10 mouse cellular contexts compared by ENCODE assay signal in genomic region chr11:33295422-33295821, GRCm38 (mm10). TPM values are rescaled to one million over a fixed set of nuclear protein-coding genes. Genes with fewer than 3 reads are reported as not detected.
DNase-seq lines count a peak whose midpoint lies in the region; ATAC-seq lines count a peak whose summit lies in the region.
"Had no signal": no experiment of that assay in that cellular context is flagged by ENCODE, and none has a peak within 500 bp of the region (broad histone marks: within the 10 kb centered on the region; RNA-seq: fewer than 3 reads in every experiment).

No protein-coding gene starts in this region.

- H3K9ac ChIP-seq in kidney, embryonic 15.5 days = no peak overlapping the region

- peaks cover 21% of the 10 kb centered on the region for H3K4me1 ChIP-seq in kidney, embryonic 15.5 days

- no peak for ATAC-seq in kidney, embryonic 15.5 days (replicated peaks; ENCODE audit: low FRiP score)

- no peak overlapping the region for H3K4me3 ChIP-seq in kidney, embryonic 15.5 days (replicated peaks)

- H3K9me3 ChIP-seq in kidney, embryonic 15.5 days (replicated peaks) = no peaks in the 10 kb centered on the region

- H3K27ac ChIP-seq in kidney, embryonic 15.5 days = no peak overlapping the region

- H3K27me3 ChIP-seq in kidney, embryonic 15.5 days = peaks cover 11% of the 10 kb centered on the region; the same call in 1 of the 2 replicates

- no peaks in the 10 kb centered on the region for H3K36me3 ChIP-seq in kidney, embryonic 15.5 days

- 19% methylated on average over 3 of the region's 3 CpGs for WGBS in kidney, embryonic 15.5 days

- DNase-seq in adrenal gland, adult 2 months = peak; percentile 19
- DNase-seq in adrenal gland, postnatal 4 days (ENCODE audit: low spot score in 2 of 2) = no peak
- DNase-seq in kidney, adult 9 months = peak; percentile 27
- peak; percentile 2 for DNase-seq in right cerebral cortex, adult 18-20 months
- no peak for DNase-seq in right cerebral cortex, postnatal 14 days
- DNase-seq in spleen, postnatal 4 days (ENCODE audit: low spot score in 2 of 2) = no peak
- DNase-seq in spleen, postnatal 36 days (ENCODE audit: low spot score in 2 of 2) = no peak

- no peak overlapping the region for H3K4me2 ChIP-seq in kidney, embryonic 15.5 days

RNA-seq across cellular contexts. Expression of gene Gm12117, which starts 18.9 kb away (rescaled TPM):
- under 1 TPM in 1 of 2 experiments, not detected in 1; 0.76 TPM for total RNA-seq in adrenal gland, adult 2 months (2021)
- not detected in 2 replicates for polyA plus RNA-seq in adrenal gland, adult 2 months (2012; rRNA removed)
- 1 to 10 TPM in 1 of 2 experiments, under 1 TPM in 1; 0.34 to 1.0 TPM for total RNA-seq in adrenal gland, postnatal 4 days (2021)
- not detected in 2 replicates for polyA plus RNA-seq in kidney, embryonic 15.5 days (2015; fragmentation: Nextera tagmentation; extraction: Ambion mirVana)
- polyA plus RNA-seq: C2C12; spleen, adult 2 months had no signal

Comparison
In these comparisons a context has a peak if more than half of its experiments do, and no peak if none do; other contexts are left out.
1. DNase-seq: peak in adrenal gland, adult 2 months (single experiment), kidney, adult 9 months (single experiment) and right cerebral cortex, adult 18-20 months (single experiment); none in adrenal gland, postnatal 4 days (0 of 2), right cerebral cortex, postnatal 14 days (single experiment), spleen, postnatal 4 days (0 of 2) and spleen, postnatal 36 days (0 of 2).